Mouse (Mus musculus) neural tube, embryonic 12.5 days (tissue): ENCODE results near the gene F830045P16Rik. TPM values are rescaled to one million over a fixed set of nuclear protein-coding genes. Genes with fewer than 3 reads are reported as not detected.
A peak's percentile ranks its signal among the peaks of the same experiment; 100 is the strongest.

ENCODE experiments used
- ATAC-seq: fragments of 200-750 bp; cut with Nextera tagmentation; 2 replicates; pipeline ENCODE4 v1.8.0; 2017; ENCODE audit warnings: low read depth, mild to moderate bottlenecking, moderate TSS enrichment, moderate library complexity; ENCODE audit not compliant: low FRiP score
- H3K27ac ChIP-seq: fragments of 300-500 bp; sonication (generic); 2 replicates; pipeline ENCODE4 v1.5.1; 2016
- H3K27me3 ChIP-seq: fragments of 300-500 bp; sonication (generic); replicated peaks from 2 replicates; pipeline ENCODE4 v1.6.1; 2016; ENCODE audit warnings: mild to moderate bottlenecking
- H3K36me3 ChIP-seq: fragments of 300-500 bp; sonication (generic); 2 replicates; pipeline ENCODE4 v1.6.1; 2016; ENCODE audit warnings: mild to moderate bottlenecking
- H3K4me1 ChIP-seq: fragments of 300-500 bp; sonication (generic); 2 replicates; pipeline ENCODE4 v1.6.1; 2016
- H3K4me2 ChIP-seq: fragments of 300-500 bp; sonication (generic); replicated peaks from 2 replicates; pipeline ENCODE4 v1.6.1; 2016; ENCODE audit warnings: mild to moderate bottlenecking
- H3K4me3 ChIP-seq: fragments of 300-500 bp; sonication (generic); 2 replicates; pipeline ENCODE4 v1.5.1; 2016
- H3K9ac ChIP-seq: fragments of 300-500 bp; sonication (generic); 2 replicates; pipeline ENCODE4 v1.6.1; 2016; ENCODE audit warnings: mild to moderate bottlenecking
- H3K9me3 ChIP-seq: fragments of 300-500 bp; sonication (generic); 2 replicates; pipeline ENCODE4 v1.6.1; 2016; ENCODE audit warnings: mild to moderate bottlenecking
- WGBS: fragments of 180-500 bp; shearing (Covaris S2); methylation state at CpG from one replicate; pipeline ENCODE4 v1.1.7; 2016; 5-methylcytosine and 5-hydroxymethylcytosine counted together
- polyA plus RNA-seq: library from polyadenylated mRNA; unstranded; fragments of >200 nt; fragmentation: Nextera tagmentation; extraction: Ambion mirVana; gene quantifications from 2 replicates; pipeline ENCODE4 v1.2.1, GENCODE M21; 2016

The F830045P16Rik gene
- polyA plus RNA-seq, 1 experiment from 2014 or later, result not detected

DNA sequence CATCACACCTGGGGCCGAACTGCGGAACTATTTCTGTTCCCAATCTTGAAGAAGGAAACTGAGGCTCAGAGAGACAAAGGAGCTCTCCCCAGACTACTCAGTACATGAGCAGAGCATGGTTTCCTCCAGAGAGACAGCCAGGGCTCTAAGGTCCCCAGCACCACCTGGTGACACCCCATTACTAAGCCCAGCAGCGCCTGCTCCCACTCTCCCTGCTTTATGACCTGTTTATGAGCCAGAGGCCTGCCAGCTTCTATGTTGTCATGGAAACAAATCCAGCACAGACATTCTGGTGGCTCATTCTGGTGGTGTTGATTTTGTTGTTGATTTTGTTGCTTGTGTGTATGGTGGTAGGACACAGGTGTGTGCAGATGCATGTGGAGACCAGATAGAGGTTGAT lies 3.6 kb upstream of the F830045P16Rik start:
- ATAC-seq, result no peak; the same call in 1 of the 2 replicates
- Histone ChIP-seq H3K4me3 (no peak overlapping the region), H3K36me3 (no peaks in the 10 kb centered on the region), H3K27ac (no peak overlapping the region), H3K9me3 (no peaks in the 10 kb centered on the region), H3K9ac (no peak overlapping the region), H3K4me2 (no peak overlapping the region), H3K4me1 (peaks cover 17% of the 10 kb centered on the region), H3K27me3 (no peaks in the 10 kb centered on the region)
- WGBS, result 67% methylated on average over 3 of the region's 3 CpGs

DNA sequence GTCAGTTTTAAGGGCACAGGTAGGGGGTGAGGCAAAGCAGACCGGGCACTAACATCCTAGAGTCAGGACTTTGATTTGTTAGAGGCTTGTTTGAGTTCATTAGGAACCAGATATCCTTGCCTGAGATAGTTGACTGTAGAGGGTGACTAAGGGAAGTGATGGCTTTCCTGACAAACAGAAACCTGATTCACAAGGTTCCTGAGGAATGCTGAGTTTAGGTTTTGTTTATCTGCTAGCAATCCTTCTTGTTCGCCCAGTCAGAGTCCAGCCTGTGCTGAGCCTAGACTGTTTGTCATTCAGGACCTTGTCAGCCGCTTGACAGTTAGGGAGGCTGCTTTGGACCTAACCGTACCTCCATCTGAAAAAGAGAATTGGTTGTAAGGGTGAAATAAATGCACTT lies 2.8 kb upstream of the F830045P16Rik start:
- Histone ChIP-seq H3K27me3 (no peaks in the 10 kb centered on the region), H3K9me3 (no peaks in the 10 kb centered on the region), H3K4me2 (no peak overlapping the region), H3K4me3 (no peak overlapping the region), H3K36me3 (no peaks in the 10 kb centered on the region), H3K4me1 (peaks cover 18% of the 10 kb centered on the region), H3K9ac (no peak overlapping the region), H3K27ac (no peak overlapping the region)
- 73% methylated on average over 4 of the region's 4 CpGs for WGBS
- no peak for ATAC-seq

DNA sequence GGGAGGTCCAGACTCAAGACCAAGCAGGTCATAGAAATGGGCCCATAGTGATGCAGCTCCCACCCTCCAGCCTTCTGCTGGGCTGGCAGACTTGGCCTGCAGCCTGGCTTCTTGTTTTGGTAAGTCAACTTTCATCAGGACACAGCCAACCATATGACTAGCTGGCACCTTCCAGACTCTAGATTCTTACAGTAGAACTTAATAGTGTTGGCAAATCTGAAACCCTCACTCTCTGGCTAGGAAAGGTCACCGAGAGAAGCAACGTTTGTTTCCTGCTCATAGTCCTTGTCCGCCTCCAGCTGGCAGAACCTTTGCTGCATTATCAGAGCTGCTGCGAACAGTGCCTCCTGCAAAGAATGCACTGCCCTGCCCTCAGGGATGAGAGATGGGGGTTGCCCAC lies 1.5 kb upstream of the F830045P16Rik start:
- H3K27ac ChIP-seq, result no peak overlapping the region

DNA sequence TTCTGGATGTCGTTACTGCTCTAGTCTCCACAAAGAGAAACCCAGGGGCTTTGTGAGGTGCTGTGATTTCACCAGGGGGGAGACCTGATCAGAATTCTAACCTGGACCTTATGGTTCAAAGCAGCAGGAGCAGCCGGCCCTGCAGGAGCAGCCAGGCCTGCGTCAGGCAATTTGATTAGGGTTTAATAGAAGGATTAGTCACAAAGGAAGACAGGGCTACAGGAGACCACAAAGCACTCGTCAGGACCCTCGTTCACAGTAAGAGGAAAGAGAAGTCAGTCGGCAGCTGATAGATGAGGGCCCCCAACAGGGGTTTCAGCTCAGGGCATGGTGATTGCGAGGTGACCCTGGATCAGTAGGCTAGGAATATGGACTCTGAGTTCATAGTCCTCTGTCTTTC lies 958 bp upstream of the F830045P16Rik start:
- H3K27me3 ChIP-seq, result no peaks in the 10 kb centered on the region
- no peak for ATAC-seq
- peaks cover 18% of the 10 kb centered on the region for H3K4me1 ChIP-seq
- no peak overlapping the region for H3K4me2 ChIP-seq
- 16% methylated on average over 7 of the region's 7 CpGs for WGBS
- no peaks in the 10 kb centered on the region for H3K9me3 ChIP-seq
- H3K9ac ChIP-seq, result no peak overlapping the region
- H3K4me3 ChIP-seq, result no peak overlapping the region
- no peak overlapping the region for H3K27ac ChIP-seq
- no peaks in the 10 kb centered on the region for H3K36me3 ChIP-seq

More for the DNA sequence above, 1.5 kb upstream of the F830045P16Rik start:
- no peaks in the 10 kb centered on the region for H3K9me3 ChIP-seq
- WGBS, result 92% methylated on average over 4 of the region's 4 CpGs
- no peak overlapping the region for H3K4me3 ChIP-seq
- no peak overlapping the region for H3K9ac ChIP-seq
- no peak overlapping the region for H3K4me2 ChIP-seq
- H3K27me3 ChIP-seq, result no peaks in the 10 kb centered on the region
- ATAC-seq, result no peak
- peaks cover 18% of the 10 kb centered on the region for H3K4me1 ChIP-seq
- no peaks in the 10 kb centered on the region for H3K36me3 ChIP-seq

DNA sequence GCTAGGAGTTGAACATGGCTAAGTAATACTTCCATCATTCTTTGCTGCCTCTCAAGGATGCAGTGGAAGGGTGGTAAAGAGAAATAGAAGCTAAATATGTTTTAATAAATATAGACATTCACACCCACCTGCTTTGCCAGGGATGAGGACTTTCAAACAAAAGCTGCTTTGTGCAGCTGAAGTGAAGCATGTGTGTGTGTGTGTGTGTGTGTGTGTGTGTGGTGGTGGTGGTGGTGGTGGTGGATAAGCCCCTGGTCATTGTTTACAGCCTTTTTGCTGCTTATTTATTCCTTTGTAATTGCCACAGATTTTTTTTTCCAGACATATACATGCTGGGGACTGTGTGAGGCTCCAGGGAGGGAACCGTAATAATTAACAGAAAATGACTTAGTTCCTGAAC lies 524 bp upstream of the F830045P16Rik start:
- Histone ChIP-seq H3K4me1 (peaks cover 18% of the 10 kb centered on the region), H3K27me3 (no peaks in the 10 kb centered on the region), H3K4me3 (no peak overlapping the region), H3K4me2 (no peak overlapping the region), H3K9me3 (no peaks in the 10 kb centered on the region), H3K27ac (no peak overlapping the region), H3K36me3 (no peaks in the 10 kb centered on the region), H3K9ac (no peak overlapping the region)
- ATAC-seq, result no peak
- WGBS, result 69% methylated on average over 1 of the region's 1 CpGs

DNA sequence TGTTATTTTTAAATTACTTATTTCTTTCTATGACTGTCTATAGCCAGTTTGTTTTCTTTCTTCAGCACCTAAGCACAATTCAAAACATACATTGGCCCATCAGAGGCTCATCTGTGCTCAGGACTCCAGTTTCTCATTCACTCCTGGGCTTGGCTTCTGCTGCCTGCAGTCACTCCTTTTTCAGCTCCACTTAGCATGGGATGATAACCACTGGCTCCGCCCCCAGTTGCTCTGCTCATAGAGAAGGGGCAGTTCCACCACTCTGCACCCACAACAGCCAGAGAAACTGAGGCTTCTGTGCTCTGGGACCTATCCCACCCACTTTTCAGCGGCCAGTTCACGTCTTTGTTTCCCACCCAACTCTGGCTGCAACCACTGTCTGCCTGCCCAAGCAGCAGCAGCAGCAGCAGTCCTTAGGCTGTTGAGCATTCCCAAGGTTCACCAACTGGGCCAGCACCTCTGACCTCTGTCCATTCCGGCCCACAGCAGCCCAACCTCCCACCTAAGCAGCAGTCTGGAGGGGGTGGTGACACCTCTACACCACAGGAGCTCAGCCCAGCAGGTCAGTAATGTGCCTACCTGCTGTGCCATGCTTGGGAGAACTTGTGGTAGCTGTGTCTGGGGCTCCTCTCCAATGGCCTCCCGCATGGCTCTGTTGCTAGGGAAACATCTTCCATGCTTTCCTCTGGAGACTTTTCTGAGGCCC lies 1.4 kb downstream of the F830045P16Rik start:
- Histone ChIP-seq H3K27me3 (no peaks in the 10 kb centered on the region), H3K9me3 (no peaks in the 10 kb centered on the region), H3K27ac (no peak overlapping the region), H3K9ac (no peak overlapping the region), H3K4me3 (no peak overlapping the region), H3K36me3 (no peaks in the 10 kb centered on the region), H3K4me1 (peaks cover 18% of the 10 kb centered on the region), H3K4me2 (no peak overlapping the region)
- ATAC-seq, result no peak
- 57% methylated on average over 5 of the region's 5 CpGs for WGBS

DNA sequence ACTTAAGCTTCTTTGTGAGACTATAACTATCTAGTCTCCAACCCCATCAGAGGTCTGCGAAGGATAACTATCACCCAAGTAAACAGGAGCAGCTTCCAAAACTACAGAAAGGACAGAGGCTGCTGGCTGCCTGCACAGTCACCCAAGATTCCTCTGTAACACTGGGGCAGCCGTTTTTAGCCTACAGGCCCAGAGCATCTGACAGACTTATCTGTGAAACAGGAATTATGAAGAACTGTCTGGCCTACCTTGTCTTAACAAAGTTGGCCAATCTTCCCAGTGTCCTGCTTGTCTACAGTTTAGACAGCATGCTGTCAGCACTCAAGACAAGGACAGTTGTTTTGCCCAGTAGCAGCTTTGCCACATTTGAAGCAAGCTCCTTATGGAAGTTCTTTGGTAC lies 4.5 kb downstream of the F830045P16Rik start:
- WGBS, result 78% methylated on average over 2 of the region's 2 CpGs
- H3K27me3 ChIP-seq, result peaks cover 4% of the 10 kb centered on the region; the same call in 1 of the 2 replicates

DNA sequence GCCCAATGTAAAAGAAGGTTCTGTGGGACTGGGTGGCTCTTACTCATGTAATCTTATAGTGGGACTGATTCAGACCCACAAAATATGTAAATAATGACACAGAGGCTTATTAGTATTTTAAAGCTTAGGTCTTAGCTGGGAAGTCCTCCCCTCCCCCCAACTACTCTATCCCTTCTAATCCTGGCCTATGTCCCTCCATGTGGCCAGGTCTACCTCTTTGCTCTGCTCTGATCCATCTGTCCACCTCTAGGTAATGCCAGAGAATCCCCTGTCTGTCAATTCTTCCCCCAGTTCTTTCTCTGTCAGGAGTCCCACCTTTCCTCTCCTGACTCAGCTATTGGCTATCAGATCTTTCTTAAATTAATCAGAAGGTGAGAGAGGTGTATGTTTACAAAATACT lies 5.3 kb downstream of the F830045P16Rik start:
- no peak overlapping the region for H3K4me3 ChIP-seq
- H3K27me3 ChIP-seq, result peaks cover 4% of the 10 kb centered on the region; the same call in 1 of the 2 replicates

More for the DNA sequence above, 4.5 kb downstream of the F830045P16Rik start:
- no peak for ATAC-seq
- H3K36me3 ChIP-seq, result no peaks in the 10 kb centered on the region
- no peak overlapping the region for H3K27ac ChIP-seq
- no peaks in the 10 kb centered on the region for H3K9me3 ChIP-seq
- H3K9ac ChIP-seq, result no peak overlapping the region
- peaks cover 22% of the 10 kb centered on the region for H3K4me1 ChIP-seq
- H3K4me3 ChIP-seq, result no peak overlapping the region
- H3K4me2 ChIP-seq, result no peak overlapping the region

GRCm38 (mm10) chr2:129529297-129530209 lies 6.8 kb downstream of the F830045P16Rik start:
- Histone ChIP-seq H3K4me1 (peaks cover 10% of the 10 kb centered on the region), H3K4me2 (peak overlapping the region; percentile 42), H3K9ac (no peak overlapping the region), H3K4me3 (no peak overlapping the region), H3K9me3 (no peaks in the 10 kb centered on the region), H3K27me3 (peaks cover 4% of the 10 kb centered on the region; the same call in 1 of the 2 replicates), H3K27ac (no peak overlapping the region), H3K36me3 (no peaks in the 10 kb centered on the region)
- peak; percentile 93 for ATAC-seq
- 10% methylated on average over 14 of the region's 14 CpGs for WGBS

More for the DNA sequence above, 5.3 kb downstream of the F830045P16Rik start:
- no peaks in the 10 kb centered on the region for H3K36me3 ChIP-seq
- ATAC-seq, result no peak
- no peak overlapping the region for H3K27ac ChIP-seq
- peaks cover 16% of the 10 kb centered on the region for H3K4me1 ChIP-seq
- no peak overlapping the region for H3K4me2 ChIP-seq
- H3K9ac ChIP-seq, result no peak overlapping the region
- H3K9me3 ChIP-seq, result no peaks in the 10 kb centered on the region

DNA sequence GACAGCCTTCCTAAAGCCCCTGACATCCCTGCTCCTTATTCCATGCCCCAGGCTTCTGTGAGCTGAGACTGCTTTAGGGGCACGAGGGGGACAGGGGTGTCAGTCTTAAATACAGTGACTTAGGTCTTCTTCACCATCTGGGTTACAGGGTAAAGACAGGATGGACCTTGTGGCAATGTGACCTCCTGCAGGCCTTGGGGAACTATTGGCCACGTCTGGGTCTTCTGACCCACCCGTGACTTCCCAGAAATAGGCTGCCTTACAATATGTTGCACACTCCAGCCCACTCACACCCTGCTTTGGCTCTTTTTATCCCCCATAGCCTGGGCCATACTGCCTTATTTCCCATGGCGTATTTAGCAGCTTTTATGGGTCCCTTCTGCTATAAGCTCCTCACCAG lies 8.5 kb downstream of the F830045P16Rik start:
- H3K27me3 ChIP-seq, result peaks cover 4% of the 10 kb centered on the region; the same call in 1 of the 2 replicates
- ATAC-seq, result no peak
- peaks cover 10% of the 10 kb centered on the region for H3K4me1 ChIP-seq
- no peak overlapping the region for H3K4me3 ChIP-seq
- whole genome bisulfite sequencing, result 77% methylated on average over 4 of the region's 4 CpGs
- H3K9me3 ChIP-seq, result no peaks in the 10 kb centered on the region
- no peak overlapping the region for H3K4me2 ChIP-seq
- H3K27ac ChIP-seq, result no peak overlapping the region
- no peak overlapping the region for H3K9ac ChIP-seq
- no peaks in the 10 kb centered on the region for H3K36me3 ChIP-seq

DNA sequence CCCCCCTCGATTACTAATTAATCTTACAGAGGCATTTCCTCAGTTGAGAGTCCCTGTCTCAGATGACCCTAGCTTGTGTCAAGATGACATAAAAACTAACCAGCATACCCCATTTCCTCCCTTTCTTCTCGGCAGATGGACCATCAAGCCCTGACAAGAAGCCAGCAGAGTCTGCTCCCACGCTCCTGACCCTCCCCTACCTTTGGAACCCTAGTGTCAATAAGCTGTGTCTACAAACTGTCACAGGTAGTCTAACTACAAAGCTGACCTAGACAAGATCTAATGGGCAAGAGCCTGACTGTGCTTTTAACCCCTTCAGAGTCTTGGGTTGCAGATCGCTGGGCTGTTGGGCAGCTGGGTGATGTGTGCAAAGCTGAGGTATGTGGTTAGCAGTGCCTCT lies 10.1 kb downstream of the F830045P16Rik start:
- Histone ChIP-seq H3K36me3 (no peaks in the 10 kb centered on the region), H3K27me3 (peaks cover 4% of the 10 kb centered on the region; the same call in 1 of the 2 replicates), H3K4me1 (peaks cover 10% of the 10 kb centered on the region), H3K9me3 (no peaks in the 10 kb centered on the region), H3K4me2 (no peak overlapping the region), H3K9ac (no peak overlapping the region), H3K27ac (no peak overlapping the region), H3K4me3 (no peak overlapping the region)
- 86% methylated on average over 4 of the region's 4 CpGs for WGBS
- no peak for ATAC-seq

- Histone ChIP-seq H3K36me3 (no peaks in the 10 kb centered on the region), H3K9ac (no peak overlapping the region), H3K27ac (no peak overlapping the region), H3K4me2 (no peak overlapping the region), H3K4me3 (no peak overlapping the region), H3K9me3 (no peaks in the 10 kb centered on the region), H3K27me3 (peaks cover 4% of the 10 kb centered on the region; the same call in 1 of the 2 replicates), H3K4me1 (peaks cover 10% of the 10 kb centered on the region)
- no peak for ATAC-seq
These were observed 10.8 kb downstream of the F830045P16Rik start for GRCm38 (mm10) chr2:129525644-129526043.
